Mouse (Mus musculus) kidney, postnatal 10 days (tissue): Measurements from ENCODE around the gene Olfr97.
A peak's percentile ranks its signal among the peaks of the same experiment; 100 is the strongest.
"Not testable (repeated sequence)": the region's sequence is repeated elsewhere in the genome, so short reads cannot be mapped to it uniquely, and the experiment has no call there.

Experiments
- DNase-seq: peaks from one replicate; pipeline ENCODE4 v3.0.0; 2021; ENCODE audit warnings: mixed read lengths

Gene Olfr97

GRCm38 (mm10) chr17:37237230-37237629 is at the start of gene Olfr97:
Gene Olfr97, minus strand, starts transcription at chr17:37237330.
- DNase-seq, result not testable (repeated sequence)

DNA sequence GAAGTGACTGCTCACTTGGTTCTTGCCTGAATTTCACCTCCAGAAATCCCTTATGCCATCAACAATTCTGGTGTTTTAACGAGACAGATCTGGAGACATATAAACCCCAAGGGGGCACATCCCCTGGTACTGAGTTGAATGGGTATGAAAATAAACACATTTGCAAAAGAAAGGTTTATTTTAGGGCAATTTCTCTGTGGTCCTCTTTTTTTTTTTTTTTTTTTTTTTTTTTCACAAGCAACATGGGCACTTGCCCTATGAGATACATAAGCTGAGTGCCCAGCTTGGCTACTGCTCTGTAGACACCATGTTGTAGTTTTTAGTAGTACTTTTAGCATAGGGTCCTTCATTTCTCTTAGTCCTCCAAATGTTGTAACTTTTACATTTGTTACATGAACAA is 46.2 kb upstream of the Olfr97 start, which contains the start of gene Olfr99:
Gene Olfr99, minus strand, starts transcription at position 101 of the 400 bp plus-strand sequence.
- DNase-seq, result no peak

- DNase-seq, result no peak
Measured at GRCm38 (mm10) chr17:37280331-37280730, 43.2 kb upstream of the Olfr97 start.

GRCm38 (mm10) chr17:37276573-37276972 is 39.4 kb upstream of the Olfr97 start:
- DNase-seq, result no peak

- no peak for DNase-seq
Measured at GRCm38 (mm10) chr17:37275626-37276248, 38.6 kb upstream of the Olfr97 start.

GRCm38 (mm10) chr17:37270702-37271092 is 33.6 kb upstream of the Olfr97 start:
- peak; percentile 44 for DNase-seq

DNA sequence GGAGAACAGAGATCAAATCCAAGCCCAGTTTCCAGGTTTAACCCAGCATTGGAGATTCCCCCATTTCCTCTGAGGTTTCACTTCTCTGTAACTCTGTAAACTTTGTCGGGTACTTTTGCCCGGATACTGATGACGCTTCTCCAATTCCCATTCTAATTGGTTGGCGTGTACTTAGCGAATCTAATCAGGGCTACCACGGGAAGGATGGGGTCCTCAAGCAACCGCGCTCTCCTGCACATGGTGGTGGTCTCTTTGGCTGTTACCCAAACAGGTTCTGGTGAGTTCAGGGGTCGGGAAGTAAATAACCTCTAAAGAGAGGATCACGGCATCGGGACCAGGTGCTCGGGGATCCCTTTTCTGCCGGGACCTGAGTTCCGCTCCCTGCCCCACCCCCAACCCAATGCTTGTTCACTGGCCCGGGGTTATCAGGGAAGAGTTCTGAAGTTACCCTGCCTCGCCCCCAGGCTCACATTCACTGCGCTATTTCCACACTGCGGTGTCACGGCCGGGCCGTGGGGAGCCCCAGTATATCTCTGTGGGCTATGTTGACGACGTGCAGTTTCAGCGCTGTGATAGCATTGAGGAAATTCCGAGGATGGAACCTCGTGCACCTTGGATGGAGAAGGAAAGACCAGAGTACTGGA is 33.0 kb upstream of the Olfr97 start, which contains the start of gene H2-M3:
Gene H2-M3, plus strand, starts transcription at position 163 of the 644 bp plus-strand sequence.
- peak; percentile 91 for DNase-seq

GRCm38 (mm10) chr17:37263626-37264025 is 26.5 kb upstream of the Olfr97 start, which contains the start of gene Olfr98:
Gene Olfr98, minus strand, starts transcription at chr17:37263749.
- no peak for DNase-seq

DNA sequence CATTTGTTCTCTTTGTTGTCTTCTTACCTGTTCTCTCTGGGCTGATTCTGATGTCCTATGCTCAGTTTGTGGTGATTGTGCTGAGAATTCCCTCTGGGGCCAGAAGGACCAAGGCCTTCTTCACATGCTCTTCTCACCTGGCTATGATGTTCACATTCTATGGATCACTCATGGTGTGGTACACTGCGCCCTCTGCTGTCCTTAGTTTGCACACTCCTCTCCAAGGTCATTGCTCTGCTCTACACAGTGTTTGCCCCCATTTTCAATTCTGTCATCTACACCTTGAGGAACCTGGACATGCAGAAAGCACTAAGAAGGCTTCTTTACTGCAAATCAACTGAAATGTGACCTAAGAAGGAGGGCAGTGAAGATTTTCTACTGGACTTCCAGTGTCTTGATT is 13.4 kb upstream of the Olfr97 start:
- peak; percentile 31 for DNase-seq

DNA sequence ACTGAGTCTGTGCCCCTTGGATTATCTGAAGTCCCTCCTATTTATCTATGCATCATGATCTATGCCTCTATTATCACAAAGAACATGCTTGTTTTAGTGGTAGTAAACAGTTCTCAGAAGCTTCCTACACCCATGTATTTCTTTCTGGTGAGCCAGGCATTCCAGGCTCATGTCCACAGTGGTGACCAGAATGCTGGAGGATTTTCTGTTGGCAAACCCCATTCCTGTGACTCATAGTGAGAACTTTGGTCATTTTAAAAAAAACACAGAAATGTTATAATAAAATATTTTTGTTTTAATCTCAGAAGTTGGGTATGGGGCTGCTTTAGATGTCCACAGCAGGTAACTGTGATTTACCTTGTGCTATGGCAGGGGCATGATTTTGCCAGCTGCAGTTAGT is 12.3 kb upstream of the Olfr97 start:
- no peak for DNase-seq

- DNase-seq, result peak; percentile 28
Measured at GRCm38 (mm10) chr17:37246715-37247114, 9.6 kb upstream of the Olfr97 start.

DNA sequence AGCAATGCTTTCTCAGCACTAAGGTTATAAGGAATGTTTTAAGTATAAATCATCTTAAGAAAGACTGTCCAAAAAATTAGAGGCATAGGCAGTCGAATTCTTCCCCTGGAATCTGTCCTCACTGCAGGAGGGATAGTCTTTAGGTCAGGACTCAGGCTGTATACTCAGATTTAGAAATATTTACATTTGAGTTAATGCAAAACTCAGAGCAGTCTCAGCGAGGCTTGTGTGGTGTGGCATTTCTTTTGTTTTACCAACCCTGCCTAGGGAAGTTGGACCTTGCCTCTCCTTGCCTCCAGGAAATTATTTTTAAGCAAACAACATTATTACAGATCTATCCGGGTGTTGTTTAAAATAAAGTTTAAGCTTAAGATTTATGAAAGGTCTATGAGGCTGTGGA is 5.1 kb upstream of the Olfr97 start:
- no peak for DNase-seq

DNA sequence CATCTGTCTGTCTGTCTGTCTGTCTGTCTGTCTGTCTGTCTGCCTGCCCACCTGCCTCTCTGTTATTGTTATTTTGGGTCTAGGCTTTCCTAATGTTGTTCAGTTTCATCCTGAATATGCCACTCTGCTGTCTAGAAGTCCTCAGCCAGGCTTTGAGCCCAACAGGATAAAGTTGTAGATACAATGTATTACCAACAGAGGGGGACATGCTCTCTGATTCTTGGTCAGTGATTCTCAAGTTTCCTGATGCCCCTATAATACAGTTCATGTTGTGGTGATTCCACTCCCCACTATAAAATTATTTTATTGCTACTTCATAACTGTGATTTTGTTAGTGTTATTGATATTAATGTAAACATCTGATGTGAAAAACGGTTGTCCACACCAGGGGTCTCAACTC is 15.3 kb downstream of the Olfr97 start:
- no peak for DNase-seq

DNA sequence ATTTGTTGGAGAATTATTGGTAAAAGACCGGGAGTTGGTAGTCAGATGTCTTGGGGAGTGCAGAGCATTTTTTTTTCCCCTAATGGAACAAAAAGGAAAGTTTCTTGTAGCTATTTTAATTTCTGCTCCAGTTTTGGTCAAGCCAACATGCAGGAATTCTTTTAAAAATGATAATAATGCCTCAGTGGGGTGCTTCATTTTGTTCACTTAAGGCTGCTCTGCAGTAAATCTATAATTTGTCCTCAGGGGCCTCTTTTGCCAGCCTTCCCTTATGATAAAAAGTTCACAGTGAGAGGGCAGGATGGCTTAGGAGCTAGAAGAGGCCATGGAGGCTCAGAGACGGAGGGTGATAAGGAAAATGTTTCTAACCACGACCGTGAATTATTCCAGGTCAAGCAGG is 17.3 kb downstream of the Olfr97 start, which contains the start of gene Olfr96:
Gene Olfr96, plus strand, starts transcription at position 301 of the 400 bp plus-strand sequence.
- DNase-seq, result no peak

- no peak for DNase-seq
Measured at GRCm38 (mm10) chr17:37218486-37218885, 18.6 kb downstream of the Olfr97 start.

- DNase-seq, result no peak
Measured at GRCm38 (mm10) chr17:37213018-37213417, 24.1 kb downstream of the Olfr97 start, which contains the start of gene Olfr95. Gene Olfr95, minus strand, starts transcription at chr17:37213118.

- no peak for DNase-seq
Measured at GRCm38 (mm10) chr17:37210884-37211768, 26.0 kb downstream of the Olfr97 start.

DNA sequence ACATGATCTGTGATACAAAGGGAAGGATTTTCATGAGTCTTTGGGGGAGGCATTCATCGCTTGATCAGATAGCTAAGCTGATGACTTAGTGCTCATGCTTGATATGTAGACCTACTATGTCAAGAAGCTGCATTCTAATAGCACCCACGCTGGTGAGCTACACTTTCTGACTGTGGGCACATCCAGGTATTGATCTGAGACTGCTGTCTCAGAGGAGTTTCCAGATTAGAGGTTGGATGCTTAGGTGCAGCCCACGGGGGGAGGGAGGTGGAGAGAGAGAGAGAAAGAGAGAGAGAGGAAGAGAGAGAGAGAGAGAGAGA is 33.3 kb downstream of the Olfr97 start:
- no peak for DNase-seq

GRCm38 (mm10) chr17:37203206-37203916 is 33.8 kb downstream of the Olfr97 start:
- DNase-seq, result peak; percentile 86

DNA sequence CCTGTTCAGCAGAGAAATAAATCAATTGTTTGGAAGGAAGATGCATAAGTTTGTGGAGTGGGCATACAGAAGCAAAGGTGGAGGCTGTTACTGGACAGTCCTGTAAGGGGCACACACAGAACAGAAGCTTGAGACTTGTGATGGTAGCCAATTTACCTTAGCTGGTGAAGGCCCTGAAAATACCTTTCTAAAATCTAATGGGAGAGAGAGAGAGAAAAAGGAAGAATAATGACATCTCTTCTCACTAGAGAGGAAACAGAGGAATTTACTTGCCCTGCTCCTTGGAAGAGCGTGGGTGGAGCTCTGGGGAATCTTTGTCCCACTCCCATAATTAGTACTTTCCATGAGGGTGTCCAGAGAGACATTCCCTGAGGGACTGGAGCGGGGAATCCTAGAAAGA is 36.2 kb downstream of the Olfr97 start, which contains the start of gene Olfr94:
Gene Olfr94, minus strand, starts transcription at position 101 of the 400 bp plus-strand sequence.
- DNase-seq, result no peak

DNA sequence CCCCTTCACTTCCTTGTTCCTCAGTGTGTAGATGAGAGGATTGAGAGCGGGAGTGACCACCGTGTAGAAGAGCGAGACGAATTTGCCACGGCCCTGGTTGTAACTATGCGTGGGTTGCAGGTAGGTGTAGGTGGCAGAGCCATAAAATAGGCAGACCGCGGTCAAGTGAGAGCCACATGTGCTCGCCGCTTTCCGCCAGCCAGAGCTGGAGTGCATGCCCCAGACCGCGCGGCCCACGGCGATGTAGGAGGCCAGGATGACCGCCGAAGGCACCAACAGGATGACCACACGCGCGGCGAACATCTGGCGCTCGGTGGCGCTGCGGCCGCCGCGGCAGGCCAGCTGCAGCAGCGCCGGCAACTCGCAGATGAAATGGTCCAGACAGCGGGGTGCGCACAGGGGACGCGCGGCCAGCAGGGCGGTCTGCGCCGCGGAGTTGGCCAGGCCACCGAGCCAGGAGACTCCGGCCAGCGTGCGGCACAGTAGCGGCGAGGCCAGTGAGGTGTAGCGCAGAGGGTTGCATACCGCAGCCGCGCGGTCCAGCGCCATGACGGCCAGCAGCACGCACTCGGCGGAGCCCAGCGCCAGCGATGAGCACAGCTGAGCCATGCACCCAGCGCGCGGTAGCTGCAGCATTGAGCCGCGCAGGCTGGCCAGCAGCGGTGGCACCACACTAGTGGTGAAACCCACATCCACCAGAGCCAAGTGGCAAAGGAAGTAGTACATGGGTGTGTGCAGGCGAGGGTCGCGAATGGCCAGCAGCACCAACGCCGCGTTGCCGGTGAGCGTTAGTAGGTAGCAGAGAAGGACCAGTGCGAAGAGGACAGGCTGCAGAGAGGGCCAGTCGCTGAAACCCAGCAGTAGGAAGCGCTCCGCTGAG is 40.0 kb downstream of the Olfr97 start:
- DNase-seq, result peak; percentile 25

GRCm38 (mm10) chr17:37194782-37195181 is 42.3 kb downstream of the Olfr97 start:
- DNase-seq, result no peak
